8 mouse cellular contexts compared by ENCODE assay signal in genomic region chr14:54892200-54892599, GRCm38 (mm10). TPM values are rescaled to one million over a fixed set of nuclear protein-coding genes. Genes with fewer than 3 reads are reported as not detected.
DNase-seq lines count a peak whose midpoint lies in the region; ATAC-seq and TF ChIP-seq lines count a peak whose summit lies in the region.

TSS of gene Pabpn1 (plus strand) at chr14:54892500.

- no peak for TF ChIP-seq CTCF in left cerebral cortex, adult 2 months (IDR thresholded peaks at IDR 0.05)
- no peak for TF ChIP-seq CTCF in cortical plate, adult 2 months (IDR thresholded peaks at IDR 0.05; ENCODE audit: extremely low read depth, insufficient read depth, low read length)
- no peak for TF ChIP-seq CTCF in midbrain, postnatal 0 days (IDR thresholded peaks at IDR 0.05)

- peaks cover 11% of the 10 kb centered on the region for H3K36me3 ChIP-seq in heart, embryonic 11.5 days (ENCODE audit: control insufficient read depth, insufficient read depth, low read length)
- peaks cover 5% of the 10 kb centered on the region for H3K36me3 ChIP-seq in midbrain, postnatal 0 days (ENCODE audit: insufficient read depth, low read length)

- H3K4me3 ChIP-seq in left cerebral cortex, adult 2 months, result peak within 1 kb of the TSS; percentile 39
- peak within 1 kb of the TSS; percentile 20; the same call in 1 of the 2 replicates for H3K4me3 ChIP-seq in cortical plate, adult 2 months (ENCODE audit: insufficient read depth, low read length)
- peak within 1 kb of the TSS; percentile 96 for H3K4me3 ChIP-seq in heart, embryonic 11.5 days (ENCODE audit: low read depth, low read length)
- peak within 1 kb of the TSS; percentile 73 for H3K4me3 ChIP-seq in midbrain, postnatal 0 days (ENCODE audit: low read depth, low read length)

- H3K9me3 ChIP-seq in heart, embryonic 11.5 days (replicated peaks; ENCODE audit: control insufficient read depth, low read length), result no peaks in the 10 kb centered on the region
- H3K9me3 ChIP-seq in midbrain, postnatal 0 days (ENCODE audit: low read length), result no peaks in the 10 kb centered on the region

- no peaks in the 10 kb centered on the region for H3K4me1 ChIP-seq in cortical plate, adult 2 months (ENCODE audit: control insufficient read depth, insufficient read depth, low read length)
- peaks cover 21% of the 10 kb centered on the region for H3K4me1 ChIP-seq in heart, embryonic 11.5 days (ENCODE audit: control insufficient read depth, insufficient read depth, low read length)
- H3K4me1 ChIP-seq in midbrain, postnatal 0 days (ENCODE audit: insufficient read depth, low read length), result no peaks in the 10 kb centered on the region

- intact Hi-C loops in left cerebral cortex, adult 2 months (cut with DNase I), result no loop called here

- WGBS in heart, embryonic 11.5 days (ENCODE audit: insufficient replicate concordance), result 97% methylated on average over 3 of the region's 3 CpGs
- 96% methylated on average over 3 of the region's 3 CpGs for WGBS in midbrain, postnatal 0 days

- no peak for TF ChIP-seq POLR2A in cortical plate, adult 2 months (IDR thresholded peaks at IDR 0.05; ENCODE audit: extremely low read depth, insufficient read depth, low read length)

- peak within 1 kb of the TSS; percentile 91 for H3K27ac ChIP-seq in left cerebral cortex, adult 2 months
- H3K27ac ChIP-seq in cortical plate, adult 2 months (ENCODE audit: insufficient read depth, low read length), result no peak within 1 kb of the TSS
- H3K27ac ChIP-seq in heart, embryonic 11.5 days (ENCODE audit: low read depth, low read length), result peak within 1 kb of the TSS; percentile 83
- peak within 1 kb of the TSS; percentile 67 for H3K27ac ChIP-seq in midbrain, postnatal 0 days (ENCODE audit: low read depth, low read length)

- H3K9ac ChIP-seq in heart, embryonic 11.5 days (ENCODE audit: low read depth, low read length), result peak within 1 kb of the TSS; percentile 62
- no peak within 1 kb of the TSS for H3K9ac ChIP-seq in midbrain, postnatal 0 days (replicated peaks; ENCODE audit: low read length, poor library complexity, severe bottlenecking)

- H3K4me2 ChIP-seq in heart, embryonic 11.5 days, result peak within 1 kb of the TSS; percentile 77
- H3K4me2 ChIP-seq in midbrain, postnatal 0 days (ENCODE audit: low read depth, low read length, poor library complexity, severe bottlenecking), result peak within 1 kb of the TSS; percentile 37

- no peak for DNase-seq in left cerebral cortex, adult 2 months (ENCODE audit: extremely low spot score in 1 of 2, low spot score in 2 of 2)
- no peak for DNase-seq in left cerebral cortex, adult 9 months (ENCODE audit: low spot score in 2 of 2)
- DNase-seq in left cerebral cortex, adult 8-10 months (ENCODE audit: low spot score in 2 of 2), result no peak
- DNase-seq in midbrain, postnatal 0 days (ENCODE audit: low spot score), result no peak
- DNase-seq in natural killer cell, adult 2 months (ENCODE audit: low spot score in 2 of 2), result no peak
- DNase-seq in spleen, postnatal 4 days (ENCODE audit: low spot score in 2 of 2), result no peak

- H3K27me3 ChIP-seq in heart, embryonic 11.5 days (ENCODE audit: control insufficient read depth, insufficient read depth, low read length), result no peaks in the 10 kb centered on the region
- H3K27me3 ChIP-seq in midbrain, postnatal 0 days (ENCODE audit: insufficient read depth, low read length), result no peaks in the 10 kb centered on the region

- no peak for ATAC-seq in heart, embryonic 11.5 days (replicated peaks; ENCODE audit: insufficient number of reproducible peaks, low FRiP score, low TSS enrichment)
- no peak for ATAC-seq in midbrain, postnatal 0 days (ENCODE audit: low FRiP score)

RNA-seq across cellular contexts. Expression of gene Pabpn1, which starts in this region (rescaled TPM):
- 100 to 1,000 TPM; 247 to 267 TPM for total RNA-seq in left cerebral cortex, adult 2 months (2021)
- 414 and 456 TPM in 2 replicates for polyA plus RNA-seq in cortical plate, adult 2 months (2012; rRNA removed)
- polyA plus RNA-seq in heart, embryonic 11.5 days (2014; fragmentation: Nextera tagmentation; extraction: Ambion mirVana), result 89.5 and 99.0 TPM in 2 replicates
- total RNA-seq in left cerebral cortex, adult 8-10 months (2022), result 100 to 1,000 TPM; 231 to 262 (median 243) TPM
- total RNA-seq in midbrain, postnatal 0 days (2014; rRNA removed), result 95.1 and 115 TPM in 2 replicates
- 139 and 162 TPM in 2 replicates for polyA plus RNA-seq in midbrain, postnatal 0 days (2015; fragmentation: Nextera tagmentation; extraction: Ambion mirVana)

Comparison
In these comparisons a context has a peak if more than half of its experiments do, and no peak if none do; other contexts are left out.
1. H3K4me3 ChIP-seq: peak in every context shown above with its lines; median percentile 96 in heart, embryonic 11.5 days; 73 in midbrain, postnatal 0 days; 39 in left cerebral cortex, adult 2 months; 20 in cortical plate, adult 2 months.